Mouse (Mus musculus): ENCODE data around the gene Art5.

Art5 gene

GRCm38 (mm10) chr7:102109171-102109570 is at the start of gene Art5:
Gene Art5, minus strand, starts transcription at chr7:102109489.
- DNase-seq (ENCODE audit: low spot score in 2 of 2) = no peak

GRCm38 (mm10) chr7:102153691-102154090 is 44.4 kb upstream of the Art5 start:
- no peak for DNase-seq (ENCODE audit: low spot score in 2 of 2)

GRCm38 (mm10) chr7:102137898-102138297 is 28.6 kb upstream of the Art5 start:
- no peak for DNase-seq (ENCODE audit: low spot score in 2 of 2)

- DNase-seq (ENCODE audit: low spot score in 2 of 2) = no peak
Observed at GRCm38 (mm10) chr7:102137464-102137863, 28.2 kb upstream of the Art5 start.

GRCm38 (mm10) chr7:102132395-102132794 is 23.1 kb upstream of the Art5 start:
- no peak for DNase-seq (ENCODE audit: low spot score in 2 of 2)

GRCm38 (mm10) chr7:102120326-102120725 is 11.0 kb upstream of the Art5 start:
- DNase-seq (ENCODE audit: low spot score in 2 of 2) = no peak

GRCm38 (mm10) chr7:102117382-102117781 is 8.1 kb upstream of the Art5 start:
- DNase-seq (ENCODE audit: low spot score in 2 of 2) = no peak

- DNase-seq (ENCODE audit: low spot score in 2 of 2) = no peak
Observed at GRCm38 (mm10) chr7:102116579-102117331, 7.5 kb upstream of the Art5 start, which contains the start of gene Chrna10. Gene Chrna10, minus strand, starts transcription at chr7:102116828.

- no peak for DNase-seq (ENCODE audit: low spot score in 2 of 2)
Observed at GRCm38 (mm10) chr7:102113151-102113729, 4.0 kb upstream of the Art5 start.

- DNase-seq (ENCODE audit: low spot score in 2 of 2) = no peak
Observed at GRCm38 (mm10) chr7:102109746-102110145, 457 bp upstream of the Art5 start.

GRCm38 (mm10) chr7:102108206-102108605 is 1.1 kb downstream of the Art5 start:
- DNase-seq (ENCODE audit: low spot score in 2 of 2) = no peak

GRCm38 (mm10) chr7:102106700-102107141 is 2.6 kb downstream of the Art5 start:
- no peak for DNase-seq (ENCODE audit: low spot score in 2 of 2)

GRCm38 (mm10) chr7:102104126-102104525 is 5.2 kb downstream of the Art5 start:
- DNase-seq (ENCODE audit: low spot score in 2 of 2) = no peak

- no peak for DNase-seq (ENCODE audit: low spot score in 2 of 2)
Observed at GRCm38 (mm10) chr7:102103555-102103954, 5.7 kb downstream of the Art5 start.

- no peak for DNase-seq (ENCODE audit: low spot score in 2 of 2)
Observed at GRCm38 (mm10) chr7:102102696-102103095, 6.6 kb downstream of the Art5 start.

GRCm38 (mm10) chr7:102102241-102102640 is 7.0 kb downstream of the Art5 start:
- DNase-seq (ENCODE audit: low spot score in 2 of 2) = no peak

- DNase-seq (ENCODE audit: low spot score in 2 of 2) = no peak
Observed at GRCm38 (mm10) chr7:102101487-102101886, 7.8 kb downstream of the Art5 start, which contains the start of gene Art1. Gene Art1, plus strand, starts transcription at chr7:102101743.

- DNase-seq (ENCODE audit: low spot score in 2 of 2) = no peak
Observed at GRCm38 (mm10) chr7:102100868-102101267, 8.4 kb downstream of the Art5 start.

GRCm38 (mm10) chr7:102099760-102100661 is 9.3 kb downstream of the Art5 start:
- DNase-seq (ENCODE audit: low spot score in 2 of 2) = no peak

- no peak for DNase-seq (ENCODE audit: low spot score in 2 of 2)
Observed at GRCm38 (mm10) chr7:102087336-102087735, 22.0 kb downstream of the Art5 start.

- no peak for DNase-seq (ENCODE audit: low spot score in 2 of 2)
Observed at GRCm38 (mm10) chr7:102084041-102084696, 25.1 kb downstream of the Art5 start.

- no peak for DNase-seq (ENCODE audit: low spot score in 2 of 2)
Observed at GRCm38 (mm10) chr7:102082816-102083215, 26.5 kb downstream of the Art5 start, which contains the start of gene Trpc2. Gene Trpc2, plus strand, starts transcription at chr7:102083116.

Data from urinary bladder, postnatal 36 days (tissue).